In genomic region chr10:34368138-34368537, GRCm38 (mm10) we compare ENCODE assay signal across 11 mouse cellular contexts. TPM values are rescaled to one million over a fixed set of nuclear protein-coding genes. Genes with fewer than 3 reads are reported as not detected.
A peak's percentile ranks its signal among the peaks of the same experiment; 100 is the strongest.
DNase-seq lines count a peak whose midpoint lies in the region; ATAC-seq and TF ChIP-seq lines count a peak whose summit lies in the region.
"Had no signal": no experiment of that assay in that cellular context is flagged by ENCODE, and none has a peak within 500 bp of the region (broad histone marks: within the 10 kb centered on the region; RNA-seq: fewer than 3 reads in every experiment).

No protein-coding gene starts in this region.

- H3K27me3 ChIP-seq in intestine, postnatal 0 days (replicated peaks; ENCODE audit: control insufficient read depth, insufficient read depth, low read length): no peaks in the 10 kb centered on the region
- H3K27me3 ChIP-seq in intestine, embryonic 16.5 days (replicated peaks; ENCODE audit: control insufficient read depth, insufficient read depth, low read length): no peaks in the 10 kb centered on the region
- no peaks in the 10 kb centered on the region for H3K27me3 ChIP-seq in splenic B cell, adult 2 months (ENCODE audit: control insufficient read depth, insufficient read depth, low read length, poor library complexity, severe bottlenecking)
- H3K27me3 ChIP-seq: lung, embryonic 15.5 days; neural tube, embryonic 13.5 days; stomach, embryonic 15.5 days had no signal

- no peaks in the 10 kb centered on the region for H3K4me1 ChIP-seq in intestine, postnatal 0 days (replicated peaks; ENCODE audit: control insufficient read depth, insufficient read depth, low read length)
- no peaks in the 10 kb centered on the region for H3K4me1 ChIP-seq in intestine, embryonic 16.5 days (ENCODE audit: control insufficient read depth, insufficient read depth, low read length)
- H3K4me1 ChIP-seq: lung, embryonic 15.5 days; neural tube, embryonic 13.5 days; stomach, embryonic 15.5 days had no signal

- H3K9me3 ChIP-seq in intestine, postnatal 0 days (ENCODE audit: control insufficient read depth): no peaks in the 10 kb centered on the region
- no peaks in the 10 kb centered on the region for H3K9me3 ChIP-seq in intestine, embryonic 16.5 days (ENCODE audit: control insufficient read depth, low read length)
- H3K9me3 ChIP-seq: lung, embryonic 15.5 days; neural tube, embryonic 13.5 days; stomach, embryonic 15.5 days had no signal

- no peak overlapping the region for H3K4me3 ChIP-seq in intestine, postnatal 0 days (ENCODE audit: low read depth, low read length)
- H3K4me3 ChIP-seq in intestine, embryonic 16.5 days (ENCODE audit: low read length): no peak overlapping the region
- H3K4me3 ChIP-seq: lung, embryonic 15.5 days; neural tube, embryonic 13.5 days; stomach, embryonic 15.5 days had no signal

- H3K4me2 ChIP-seq in intestine, postnatal 0 days (replicated peaks; ENCODE audit: low read depth): no peak overlapping the region
- no peak overlapping the region for H3K4me2 ChIP-seq in intestine, embryonic 16.5 days (ENCODE audit: low read depth, low read length)
- H3K4me2 ChIP-seq: lung, embryonic 15.5 days; neural tube, embryonic 13.5 days; stomach, embryonic 15.5 days had no signal

- ATAC-seq in intestine, postnatal 0 days: no peak
- no peak for ATAC-seq in intestine, embryonic 16.5 days

- H3K9ac ChIP-seq in intestine, postnatal 0 days (ENCODE audit: low read depth, low read length): no peak overlapping the region
- H3K9ac ChIP-seq in intestine, embryonic 16.5 days (ENCODE audit: low read depth, low read length): no peak overlapping the region
- H3K9ac ChIP-seq: lung, embryonic 15.5 days; neural tube, embryonic 13.5 days; stomach, embryonic 15.5 days had no signal

- 68% methylated on average over 5 of the region's 5 CpGs for WGBS in intestine, postnatal 0 days
- 68% methylated on average over 5 of the region's 5 CpGs for WGBS in intestine, embryonic 16.5 days

- peak; percentile 5 for DNase-seq in right cerebral cortex, adult 18-20 months
- no peak for DNase-seq in right cerebral cortex, postnatal 4 days
- peak; percentile 3 for DNase-seq in Muller cell, postnatal 12 days (ENCODE audit: inconsistent ontology term)
- peak; percentile 8 for DNase-seq in splenic B cell, adult 2 months (ENCODE audit: low read depth, low spot score)
- no peak for DNase-seq in T-cell, adult 2 months (ENCODE audit: low spot score)
- DNase-seq in neural tube, embryonic 10.5 days (ENCODE audit: extremely low spot score, low spot score): no peak

- peak; percentile 67 for TF ChIP-seq CTCF in intestine, postnatal 0 days (IDR thresholded peaks at IDR 0.05; ENCODE audit: low read depth)

- no peaks in the 10 kb centered on the region for H3K36me3 ChIP-seq in intestine, postnatal 0 days (ENCODE audit: control insufficient read depth, insufficient read depth)
- no peaks in the 10 kb centered on the region for H3K36me3 ChIP-seq in intestine, embryonic 16.5 days (ENCODE audit: control insufficient read depth, insufficient read depth, low read length)
- no peaks in the 10 kb centered on the region; the same call in 1 of the 2 replicates for H3K36me3 ChIP-seq in splenic B cell, adult 2 months (ENCODE audit: control insufficient read depth, insufficient read depth, low read length, poor library complexity, severe bottlenecking)
- H3K36me3 ChIP-seq: lung, embryonic 15.5 days; neural tube, embryonic 13.5 days; stomach, embryonic 15.5 days had no signal

- H3K27ac ChIP-seq in intestine, postnatal 0 days (ENCODE audit: low read depth, low read length): no peak overlapping the region
- H3K27ac ChIP-seq in intestine, embryonic 16.5 days (ENCODE audit: low read length): no peak overlapping the region
- H3K27ac ChIP-seq: lung, embryonic 15.5 days; neural tube, embryonic 13.5 days; stomach, embryonic 15.5 days had no signal

RNA-seq across cellular contexts. Expression of gene Col10a1, which starts 21.6 kb away (rescaled TPM):
- polyA plus RNA-seq in intestine, postnatal 0 days (2015; fragmentation: Nextera tagmentation; extraction: Ambion mirVana): 0.13 TPM in 1 of 2 replicates, not detected in the other
- 0.06 and 0.11 TPM in 2 replicates for polyA plus RNA-seq in intestine, embryonic 16.5 days (2015; fragmentation: Nextera tagmentation; extraction: Ambion mirVana)
- polyA plus RNA-seq: neural tube, embryonic 13.5 days had no signal

RNA-seq across cellular contexts. Expression of gene Nt5dc1, which starts 50.2 kb away (rescaled TPM):
- polyA plus RNA-seq in intestine, postnatal 0 days (2015; fragmentation: Nextera tagmentation; extraction: Ambion mirVana): 8.2 and 9.0 TPM in 2 replicates
- 12.5 and 13.4 TPM in 2 replicates for polyA plus RNA-seq in intestine, embryonic 16.5 days (2015; fragmentation: Nextera tagmentation; extraction: Ambion mirVana)

Comparison
In these comparisons a context has a peak if more than half of its experiments do, and no peak if none do; other contexts are left out.
1. DNase-seq: peak in right cerebral cortex, adult 18-20 months (single experiment), Muller cell, postnatal 12 days (single experiment) and splenic B cell, adult 2 months (single experiment); none in right cerebral cortex, postnatal 4 days (single experiment), T-cell, adult 2 months (single experiment) and neural tube, embryonic 10.5 days (single experiment).